In the genomic region with DNA sequence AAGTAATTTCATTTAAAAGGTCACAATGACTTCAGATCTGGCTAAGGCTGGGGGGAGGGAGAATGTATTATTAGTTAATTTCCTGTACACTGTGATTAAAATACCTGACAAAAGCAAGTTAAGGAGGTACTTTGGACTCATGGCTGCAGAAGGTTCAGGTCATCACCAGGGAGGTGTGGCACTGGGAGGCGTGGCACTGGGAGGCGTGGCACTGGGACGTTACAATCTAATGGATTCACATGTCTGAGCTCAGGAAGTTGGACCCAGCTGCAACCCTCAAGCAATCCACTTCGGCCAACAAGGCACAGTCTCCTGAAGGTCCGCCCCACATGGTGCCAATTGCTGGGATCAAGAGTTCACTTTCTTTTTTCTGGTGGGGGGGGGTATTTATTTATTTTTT, we compare ENCODE assay signal across 19 mouse cellular contexts. TPM values are rescaled to one million over a fixed set of nuclear protein-coding genes. Genes with fewer than 3 reads are reported as not detected.
DNase-seq lines count a peak whose midpoint lies in the region; ATAC-seq lines count a peak whose summit lies in the region.
"Had no signal": no experiment of that assay in that cellular context is flagged by ENCODE, and none has a peak within 500 bp of the region (broad histone marks: within the 10 kb centered on the region; RNA-seq: fewer than 3 reads in every experiment).

No protein-coding gene starts in this region.

- no peak overlapping the region for H3K27ac ChIP-seq in kidney, embryonic 14.5 days (ENCODE audit: low read depth, low read length)
- H3K27ac ChIP-seq in midbrain, embryonic 16.5 days (ENCODE audit: low read length), result no peak overlapping the region
- H3K27ac ChIP-seq: embryonic facial prominence, embryonic 15.5 days; forebrain, embryonic 13.5 days; limb, embryonic 12.5 days had no signal

- no peak overlapping the region for H3K4me2 ChIP-seq in kidney, embryonic 14.5 days (replicated peaks; ENCODE audit: low read depth, low read length)
- no peak overlapping the region for H3K4me2 ChIP-seq in midbrain, embryonic 16.5 days (ENCODE audit: low read length)
- H3K4me2 ChIP-seq: embryonic facial prominence, embryonic 15.5 days; forebrain, embryonic 13.5 days; limb, embryonic 12.5 days; midbrain, embryonic 11.5 days had no signal

- no peaks in the 10 kb centered on the region for H3K9me3 ChIP-seq in kidney, embryonic 14.5 days (ENCODE audit: control insufficient read depth, low read length)
- H3K9me3 ChIP-seq in midbrain, embryonic 16.5 days (replicated peaks; ENCODE audit: control insufficient read depth, low read length, poor library complexity, severe bottlenecking), result no peaks in the 10 kb centered on the region
- H3K9me3 ChIP-seq: embryonic facial prominence, embryonic 15.5 days; forebrain, embryonic 13.5 days; limb, embryonic 12.5 days had no signal

- DNase-seq in kidney, adult 18-20 months, result peak; percentile 55
- peak; percentile 73 to 74 for DNase-seq in kidney, postnatal 36 days
- no peak for DNase-seq in heart, postnatal 10 days
- DNase-seq: adrenal gland, postnatal 36 days; heart, postnatal 36 days; lung, postnatal 10 days; thymus, postnatal 36 days had no signal

- no peaks in the 10 kb centered on the region for H3K27me3 ChIP-seq in kidney, embryonic 14.5 days (ENCODE audit: control insufficient read depth, insufficient read depth, low read length)
- no peaks in the 10 kb centered on the region for H3K27me3 ChIP-seq in midbrain, embryonic 16.5 days (ENCODE audit: control insufficient read depth, insufficient read depth, low read depth, low read length)
- H3K27me3 ChIP-seq: embryonic facial prominence, embryonic 15.5 days; forebrain, embryonic 13.5 days; limb, embryonic 12.5 days had no signal

- ATAC-seq in kidney, embryonic 14.5 days (ENCODE audit: low FRiP score, low TSS enrichment), result no peak
- ATAC-seq in common myeloid progenitor, adult 5-6 weeks (replicated peaks; ENCODE audit: low read depth, poor library complexity, severe bottlenecking), result peak; percentile 39; the same call in 1 of the 2 replicates
- peak; percentile 92 for ATAC-seq in megakaryocyte-erythroid progenitor cell, adult 5-6 weeks (replicated peaks; ENCODE audit: low FRiP score, low TSS enrichment, poor library complexity, severe bottlenecking)
- no peak for ATAC-seq in midbrain, embryonic 16.5 days
- ATAC-seq: activated CD4-positive, CD25-positive, alpha-beta regulatory T cell, adult 4 months; forebrain, embryonic 13.5 days had no signal

- 58% methylated on average over 5 of the region's 5 CpGs for whole genome bisulfite sequencing in kidney, embryonic 14.5 days
- 73% methylated on average over 5 of the region's 5 CpGs for WGBS in midbrain, embryonic 16.5 days

- H3K4me3 ChIP-seq in kidney, embryonic 14.5 days (ENCODE audit: low read length), result no peak overlapping the region
- no peak overlapping the region for H3K4me3 ChIP-seq in midbrain, embryonic 16.5 days (ENCODE audit: low read depth, low read length)
- H3K4me3 ChIP-seq: embryonic facial prominence, embryonic 15.5 days; forebrain, embryonic 13.5 days; limb, embryonic 12.5 days had no signal

- intact Hi-C loops in heart, postnatal 10 days (cut with DNase I), result no loop called here

- H3K4me1 ChIP-seq in kidney, embryonic 14.5 days (ENCODE audit: control insufficient read depth, insufficient read depth, low read length), result no peaks in the 10 kb centered on the region
- H3K4me1 ChIP-seq in midbrain, embryonic 16.5 days (ENCODE audit: control insufficient read depth, insufficient read depth, low read length), result no peaks in the 10 kb centered on the region
- H3K4me1 ChIP-seq: embryonic facial prominence, embryonic 15.5 days; forebrain, embryonic 13.5 days; limb, embryonic 12.5 days had no signal

- no peak overlapping the region for H3K9ac ChIP-seq in kidney, embryonic 14.5 days (ENCODE audit: low read depth, low read length)
- H3K9ac ChIP-seq in midbrain, embryonic 16.5 days (ENCODE audit: low read depth, low read length), result no peak overlapping the region
- H3K9ac ChIP-seq: embryonic facial prominence, embryonic 15.5 days; forebrain, embryonic 13.5 days; limb, embryonic 12.5 days had no signal

- H3K36me3 ChIP-seq in kidney, embryonic 14.5 days (ENCODE audit: control insufficient read depth, insufficient read depth, low read length), result no peaks in the 10 kb centered on the region
- H3K36me3 ChIP-seq in midbrain, embryonic 16.5 days (ENCODE audit: control insufficient read depth, insufficient read depth, low read length), result no peaks in the 10 kb centered on the region
- H3K36me3 ChIP-seq: embryonic facial prominence, embryonic 15.5 days; limb, embryonic 12.5 days had no signal

RNA-seq across cellular contexts. Expression of a gene that starts 4.2 kb away (rescaled TPM):
- polyA plus RNA-seq in kidney, embryonic 14.5 days (2014; fragmentation: Nextera tagmentation; extraction: Ambion mirVana), result 0.09 TPM in 1 of 2 replicates, not detected in the other
- total RNA-seq in common myeloid progenitor, adult 5-6 weeks (2017), result not detected in 2 replicates
- total RNA-seq in megakaryocyte-erythroid progenitor cell, adult 5-6 weeks (2014; fragmentation: Nextera tagmentation), result not detected in 2 replicates
- total RNA-seq in megakaryocyte-erythroid progenitor cell, adult 5-6 weeks (2017), result 0.46 TPM in 1 of 2 replicates, not detected in the other
- not detected for total RNA-seq in heart, postnatal 10 days (2021)
- 0.68 and 1.4 TPM in 2 replicates for polyA plus RNA-seq in midbrain, embryonic 16.5 days (2015; fragmentation: Nextera tagmentation; extraction: Ambion mirVana)
- total RNA-seq: adrenal gland, postnatal 36 days; gastrocnemius, adult 18-20 months; heart, adult 8-10 months; heart, postnatal 36 days; MEL had no signal
- polyA plus RNA-seq: activated CD4-positive, CD25-positive, alpha-beta regulatory T cell, adult 4 months; embryonic facial prominence, embryonic 15.5 days; limb, embryonic 12.5 days; midbrain, embryonic 11.5 days had no signal

RNA-seq across cellular contexts. Expression of a gene that starts 23.2 kb away (rescaled TPM):
- 1.0 and 1.4 TPM in 2 replicates for polyA plus RNA-seq in kidney, embryonic 14.5 days (2014; fragmentation: Nextera tagmentation; extraction: Ambion mirVana)
- 8.6 and 18.7 TPM in 2 replicates for total RNA-seq in common myeloid progenitor, adult 5-6 weeks (2017)
- 17.6 and 19.4 TPM in 2 replicates for total RNA-seq in megakaryocyte-erythroid progenitor cell, adult 5-6 weeks (2014; fragmentation: Nextera tagmentation)
- 7.7 and 15.6 TPM in 2 replicates for total RNA-seq in megakaryocyte-erythroid progenitor cell, adult 5-6 weeks (2017)
- total RNA-seq in heart, postnatal 10 days (2021), result 1 to 10 TPM; 6.2 to 6.6 TPM
- polyA plus RNA-seq in midbrain, embryonic 16.5 days (2015; fragmentation: Nextera tagmentation; extraction: Ambion mirVana), result 2.1 and 2.4 TPM in 2 replicates

RNA-seq across cellular contexts. Expression of a gene that starts 50.8 kb away (rescaled TPM):
- 8.3 and 10.2 TPM in 2 replicates for polyA plus RNA-seq in kidney, embryonic 14.5 days (2014; fragmentation: Nextera tagmentation; extraction: Ambion mirVana)
- total RNA-seq in common myeloid progenitor, adult 5-6 weeks (2017), result 142 and 149 TPM in 2 replicates
- 81.4 and 118 TPM in 2 replicates for total RNA-seq in megakaryocyte-erythroid progenitor cell, adult 5-6 weeks (2014; fragmentation: Nextera tagmentation)
- total RNA-seq in megakaryocyte-erythroid progenitor cell, adult 5-6 weeks (2017), result 82.5 and 90.9 TPM in 2 replicates
- 10 to 100 TPM; 77.3 to 80.7 TPM for total RNA-seq in heart, postnatal 10 days (2021)
- polyA plus RNA-seq in midbrain, embryonic 16.5 days (2015; fragmentation: Nextera tagmentation; extraction: Ambion mirVana), result 5.6 and 6.8 TPM in 2 replicates

Comparison
In these comparisons a context has a peak if more than half of its experiments do, and no peak if none do; other contexts are left out.
1. DNase-seq: peak in kidney, adult 18-20 months (single experiment) and kidney, postnatal 36 days (2 of 2); none in heart, postnatal 10 days (0 of 2).
2. ATAC-seq: peak in common myeloid progenitor, adult 5-6 weeks (single experiment) and megakaryocyte-erythroid progenitor cell, adult 5-6 weeks (single experiment); none in kidney, embryonic 14.5 days (single experiment) and midbrain, embryonic 16.5 days (single experiment).